Mouse (Mus musculus) gastrocnemius, postnatal 10 days (tissue): Measurements from ENCODE around the gene Mia2. TPM values are rescaled to one million over a fixed set of nuclear protein-coding genes. Genes with fewer than 3 reads are reported as not detected.
A peak's percentile ranks its signal among the peaks of the same experiment; 100 is the strongest.

Source experiments
- DNase-seq: peaks from one replicate; pipeline ENCODE4 v3.0.0; 2021; ENCODE audit warnings: mixed read lengths
- total RNA-seq, 2 experiments: library from RNA; stranded (reverse); gene quantifications; 2 replicates each; pipeline ENCODE4 v1.2.3; 2021

Mia2 gene
- total RNA-seq, 2 experiments from 2014 or later: 67.3 to 77.8 TPM

- DNase-seq: no peak
Observed at GRCm38 (mm10) chr12:59104771-59105170, 9.2 kb downstream of the Mia2 start.

- DNase-seq: no peak
Observed at GRCm38 (mm10) chr12:59105914-59106313, 10.3 kb downstream of the Mia2 start.

DNA sequence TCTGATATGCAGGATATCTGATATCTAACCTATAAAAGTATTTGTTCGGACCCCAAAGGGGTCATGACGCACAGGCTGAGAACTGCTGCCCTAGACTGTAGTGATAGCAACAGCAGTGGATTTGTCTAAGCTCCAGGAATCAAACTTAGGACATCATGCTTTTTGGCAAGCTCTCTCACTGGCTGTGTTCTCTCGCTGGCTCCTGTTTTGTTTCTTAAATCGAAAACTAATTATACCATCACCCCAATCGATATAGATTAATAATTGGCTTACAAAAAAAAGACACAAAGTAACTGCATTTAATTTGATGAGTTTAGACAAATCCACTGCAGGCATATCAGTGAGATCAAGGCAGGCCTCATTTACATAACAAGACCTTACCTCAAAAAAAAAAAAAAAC is 10.9 kb downstream of the Mia2 start:
- DNase-seq: no peak

DNA sequence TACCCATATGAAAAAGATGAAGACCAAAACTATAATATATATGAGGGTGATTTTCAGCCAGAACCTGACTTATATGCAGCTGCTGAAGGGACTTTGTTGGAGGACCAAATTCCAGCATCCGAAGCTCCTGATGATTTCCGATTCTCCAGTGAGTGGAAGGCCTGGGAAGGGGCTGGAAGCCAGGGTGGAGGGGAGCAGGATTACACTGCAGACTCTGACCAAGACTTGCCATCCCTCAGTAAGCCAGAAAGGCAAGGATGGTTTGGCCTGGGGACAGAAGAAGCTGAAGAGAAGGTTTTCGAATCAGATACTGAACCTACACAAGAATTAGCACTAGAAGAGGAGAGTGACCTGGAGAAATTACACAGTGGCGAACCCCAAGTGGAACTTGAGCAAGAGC is 12.3 kb downstream of the Mia2 start:
- no peak for DNase-seq

GRCm38 (mm10) chr12:59117184-59117583 is 21.6 kb downstream of the Mia2 start:
- DNase-seq: no peak

- no peak for DNase-seq
Observed at GRCm38 (mm10) chr12:59125426-59125825, 29.8 kb downstream of the Mia2 start.

GRCm38 (mm10) chr12:59128501-59128900 is 32.9 kb downstream of the Mia2 start:
- no peak for DNase-seq

DNA sequence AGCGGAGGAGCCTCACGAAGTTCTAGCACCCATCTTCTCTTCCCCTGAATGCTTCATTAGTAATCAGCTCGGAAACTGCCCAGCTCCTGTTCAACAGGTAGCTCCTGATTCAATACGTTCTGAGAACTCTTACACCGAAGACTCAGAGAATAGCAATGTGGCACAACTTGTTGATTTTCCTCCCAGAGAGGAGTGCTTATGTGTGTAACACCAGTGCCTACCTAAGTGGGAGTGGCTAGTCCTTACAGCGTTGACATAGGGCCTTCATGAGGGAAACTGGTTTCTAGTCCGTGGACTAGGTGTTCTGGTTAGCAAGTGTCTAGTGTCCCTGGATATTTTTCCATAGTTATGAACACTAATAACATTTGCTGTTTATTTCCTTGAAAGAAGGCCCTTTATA is 33.4 kb downstream of the Mia2 start:
- no peak for DNase-seq

DNA sequence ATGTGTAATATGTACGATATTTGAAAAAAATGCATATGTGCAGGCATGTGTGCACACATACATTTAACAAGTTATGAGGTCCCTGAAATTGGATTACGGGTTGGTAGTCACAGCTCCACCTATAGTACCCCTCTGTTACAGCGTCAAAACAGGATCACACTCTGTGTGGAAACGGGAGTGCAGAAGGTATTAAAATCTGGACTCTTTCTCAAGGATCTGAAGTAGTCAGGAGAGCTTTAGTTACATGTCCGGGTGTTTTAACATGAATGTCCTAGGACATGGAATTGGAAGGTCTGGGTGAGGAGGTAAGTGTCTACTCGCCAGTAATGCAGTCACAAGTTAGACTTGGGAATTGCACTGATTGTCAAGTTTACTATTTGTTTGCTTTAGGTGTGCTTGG is 34.0 kb downstream of the Mia2 start:
- peak; percentile 10 for DNase-seq

GRCm38 (mm10) chr12:59130249-59130648 is 34.6 kb downstream of the Mia2 start:
- DNase-seq: no peak

- peak; percentile 92 for DNase-seq
Observed at GRCm38 (mm10) chr12:59130651-59131577, 35.3 kb downstream of the Mia2 start.

GRCm38 (mm10) chr12:59131578-59131946 is 36.0 kb downstream of the Mia2 start:
- DNase-seq: no peak

- no peak for DNase-seq
Observed at GRCm38 (mm10) chr12:59132462-59132861, 36.9 kb downstream of the Mia2 start.

- no peak for DNase-seq
Observed at GRCm38 (mm10) chr12:59132940-59133339, 37.3 kb downstream of the Mia2 start.

- no peak for DNase-seq
Observed at GRCm38 (mm10) chr12:59133437-59133999, 37.9 kb downstream of the Mia2 start.

DNA sequence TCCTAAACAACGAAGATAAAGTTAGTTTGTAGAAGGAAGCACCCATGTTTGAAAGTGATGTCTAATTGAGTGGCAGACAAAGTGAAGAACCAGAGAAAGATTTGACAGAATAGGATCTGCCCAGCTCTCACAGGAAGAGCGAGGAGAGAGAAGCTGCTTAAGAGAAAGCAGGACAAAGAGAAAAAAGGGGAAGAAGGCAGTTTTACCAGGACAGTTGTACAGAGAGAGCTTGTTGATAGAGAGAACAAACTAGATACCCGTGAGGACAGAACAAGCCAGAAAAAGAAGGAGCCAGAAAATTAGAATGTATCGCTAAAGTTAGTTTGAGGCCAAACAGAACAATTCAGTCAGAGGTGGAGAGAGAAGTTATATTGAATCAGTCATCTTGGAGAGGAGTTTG is 39.5 kb downstream of the Mia2 start:
- no peak for DNase-seq

- DNase-seq: no peak
Observed at GRCm38 (mm10) chr12:59135533-59136300, 40.1 kb downstream of the Mia2 start.

- no peak for DNase-seq
Observed at GRCm38 (mm10) chr12:59137031-59137430, 41.4 kb downstream of the Mia2 start.

DNA sequence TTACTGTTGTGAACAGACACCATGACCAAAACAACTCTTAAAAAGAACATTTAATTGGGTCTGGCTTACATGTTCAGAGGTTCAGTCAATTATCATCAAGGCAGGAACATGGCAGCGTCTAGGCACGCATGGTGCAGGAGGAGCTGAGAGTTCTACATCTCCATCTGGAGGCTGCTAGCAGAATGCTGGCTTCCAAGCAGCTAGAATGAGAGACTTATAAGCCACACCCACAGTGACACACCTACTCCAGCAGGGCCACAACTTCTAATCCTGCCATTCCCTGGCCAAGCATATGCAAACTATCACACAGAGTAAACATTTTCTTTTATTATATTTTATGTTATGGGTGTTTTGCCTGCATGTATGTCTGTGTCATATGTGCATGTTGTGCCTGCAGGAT is 43.8 kb downstream of the Mia2 start:
- no peak for DNase-seq

GRCm38 (mm10) chr12:59145130-59145529 is 49.5 kb downstream of the Mia2 start:
- no peak for DNase-seq

- no peak for DNase-seq
Observed at GRCm38 (mm10) chr12:59149691-59150090, 54.1 kb downstream of the Mia2 start.

DNA sequence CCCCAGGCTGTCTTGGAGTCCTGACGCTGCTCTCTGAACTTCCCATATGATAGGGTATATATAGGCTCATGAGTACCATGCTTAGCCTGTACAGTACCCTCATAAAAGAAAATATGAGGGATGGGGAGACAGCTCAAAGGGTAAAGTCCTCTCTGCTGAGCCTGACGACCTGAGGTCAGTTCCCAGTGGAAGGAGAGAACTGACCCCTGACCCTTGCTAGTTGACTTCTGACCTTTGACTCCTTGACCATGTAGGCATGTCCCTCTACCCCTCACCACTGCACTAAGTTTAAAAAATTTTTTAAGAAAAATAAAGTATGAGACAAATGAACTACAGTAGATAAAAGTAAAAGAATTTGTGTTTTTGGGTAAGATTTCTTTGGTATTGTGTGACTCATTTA is 65.5 kb downstream of the Mia2 start:
- DNase-seq: no peak

GRCm38 (mm10) chr12:59162797-59163196 is 67.2 kb downstream of the Mia2 start:
- no peak for DNase-seq
